ENCODE assay signal across 8 mouse cellular contexts in the genomic region with DNA sequence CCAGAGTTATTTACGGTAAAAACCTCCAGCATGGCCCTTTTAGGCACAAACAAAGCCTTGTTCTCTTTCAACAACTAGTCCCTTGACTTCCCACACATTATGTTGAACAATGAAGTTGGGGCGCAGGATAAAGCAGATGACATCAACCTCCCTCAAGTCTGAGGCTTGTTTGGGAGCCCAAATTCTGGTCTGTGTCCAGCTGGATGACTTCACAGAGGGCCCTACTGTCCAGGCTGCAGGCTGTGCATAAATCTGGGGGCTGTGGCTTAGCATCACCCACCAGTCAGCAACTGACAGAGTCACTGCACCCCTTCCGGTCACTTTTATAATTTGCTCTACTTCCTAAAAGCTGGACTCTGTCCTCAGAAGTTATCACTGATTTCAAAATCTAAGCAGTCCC. TPM values are rescaled to one million over a fixed set of nuclear protein-coding genes. Genes with fewer than 3 reads are reported as not detected.
A peak's percentile ranks its signal among the peaks of the same experiment; 100 is the strongest.
DNase-seq lines count a peak whose midpoint lies in the region; ATAC-seq and TF ChIP-seq lines count a peak whose summit lies in the region.
"Had no signal": no experiment of that assay in that cellular context is flagged by ENCODE, and none has a peak within 500 bp of the region (broad histone marks: within the 10 kb centered on the region; RNA-seq: fewer than 3 reads in every experiment).

No protein-coding gene starts in this region.

- H3K4me3 ChIP-seq in kidney, postnatal 0 days (replicated peaks; ENCODE audit: low read depth, low read length), result no peak overlapping the region
- H3K4me3 ChIP-seq in heart, embryonic 11.5 days (ENCODE audit: low read depth, low read length), result no peak overlapping the region
- H3K4me3 ChIP-seq: limb, embryonic 15.5 days had no signal

- H3K9ac ChIP-seq in kidney, postnatal 0 days (ENCODE audit: low read depth, low read length), result no peak overlapping the region
- H3K9ac ChIP-seq in heart, embryonic 11.5 days (ENCODE audit: low read depth, low read length), result no peak overlapping the region
- H3K9ac ChIP-seq: limb, embryonic 15.5 days had no signal

- intact Hi-C loops in left cerebral cortex, postnatal 14 days (cut with DNase I), result no loop called here

- H3K4me2 ChIP-seq in kidney, postnatal 0 days (ENCODE audit: low read length), result no peak overlapping the region
- no peak overlapping the region for H3K4me2 ChIP-seq in heart, embryonic 11.5 days
- H3K4me2 ChIP-seq: limb, embryonic 15.5 days had no signal

- H3K36me3 ChIP-seq in kidney, postnatal 0 days (ENCODE audit: insufficient read depth, low read length), result no peaks in the 10 kb centered on the region
- H3K36me3 ChIP-seq in heart, embryonic 11.5 days (ENCODE audit: control insufficient read depth, insufficient read depth, low read length), result 0 out of 2 replicates have a peak, but pooled peaks cover 4% of the 10 kb centered on the region

- H3K9me3 ChIP-seq in kidney, postnatal 0 days (replicated peaks; ENCODE audit: low read length), result no peaks in the 10 kb centered on the region
- H3K9me3 ChIP-seq in heart, embryonic 11.5 days (replicated peaks; ENCODE audit: control insufficient read depth, low read length), result no peaks in the 10 kb centered on the region
- H3K9me3 ChIP-seq: limb, embryonic 15.5 days had no signal

- H3K27ac ChIP-seq in kidney, postnatal 0 days, result peak overlapping the region; percentile 60
- H3K27ac ChIP-seq in heart, embryonic 11.5 days (ENCODE audit: low read depth, low read length), result peak overlapping the region; percentile 50; the same call in 1 of the 2 replicates
- H3K27ac ChIP-seq: limb, embryonic 15.5 days had no signal

- WGBS in kidney, postnatal 0 days, result 46% methylated on average over 3 of the region's 3 CpGs
- WGBS in heart, embryonic 11.5 days (ENCODE audit: insufficient replicate concordance), result 89% methylated on average over 3 of the region's 3 CpGs

- peaks cover 8% of the 10 kb centered on the region for H3K4me1 ChIP-seq in kidney, postnatal 0 days (replicated peaks; ENCODE audit: insufficient read depth, low read length)
- peaks cover 9% of the 10 kb centered on the region for H3K4me1 ChIP-seq in heart, embryonic 11.5 days (ENCODE audit: control insufficient read depth, insufficient read depth, low read length)

- peak; percentile 67 for DNase-seq in kidney, postnatal 0 days (ENCODE audit: low spot score)
- no peak for DNase-seq in kidney, adult 9 months
- DNase-seq in cerebellum, adult 9-11 months, result peak; percentile 57
- peak; percentile 21 to 38 for DNase-seq in left cerebral cortex, postnatal 14 days (ENCODE audit: low spot score in 2 of 2)
- no peak for DNase-seq in ovary, postnatal 10 days (ENCODE audit: low spot score)
- DNase-seq in ovary, adult 18-20 months (ENCODE audit: low spot score), result no peak

- H3K27me3 ChIP-seq in kidney, postnatal 0 days (ENCODE audit: insufficient read depth, low read length), result no peaks in the 10 kb centered on the region
- H3K27me3 ChIP-seq in heart, embryonic 11.5 days (ENCODE audit: control insufficient read depth, insufficient read depth, low read length), result no peaks in the 10 kb centered on the region
- H3K27me3 ChIP-seq: limb, embryonic 15.5 days had no signal

- ATAC-seq in kidney, postnatal 0 days (replicated peaks; ENCODE audit: low FRiP score, low read depth), result no peak
- ATAC-seq in heart, embryonic 11.5 days (replicated peaks; ENCODE audit: insufficient number of reproducible peaks, low FRiP score, low TSS enrichment), result no peak

- no peak for TF ChIP-seq CTCF in kidney, postnatal 0 days (IDR thresholded peaks at IDR 0.05; ENCODE audit: low read depth)

RNA-seq across cellular contexts. Expression of gene Tmed10, which starts 8.4 kb away (rescaled TPM):
- polyA plus RNA-seq in kidney, postnatal 0 days (2015; fragmentation: Nextera tagmentation; extraction: Ambion mirVana), result 357 and 372 TPM in 2 replicates
- 330 and 334 TPM in 2 replicates for polyA plus RNA-seq in heart, embryonic 11.5 days (2014; fragmentation: Nextera tagmentation; extraction: Ambion mirVana)
- 100 to 1,000 TPM; 157 to 161 TPM for total RNA-seq in left cerebral cortex, postnatal 14 days (2021)

RNA-seq across cellular contexts. Expression of gene Nek9, which starts 27.1 kb away (rescaled TPM):
- polyA plus RNA-seq in kidney, postnatal 0 days (2015; fragmentation: Nextera tagmentation; extraction: Ambion mirVana), result 15.5 and 16.4 TPM in 2 replicates
- 10.5 and 15.6 TPM in 2 replicates for polyA plus RNA-seq in heart, embryonic 11.5 days (2014; fragmentation: Nextera tagmentation; extraction: Ambion mirVana)
- total RNA-seq in left cerebral cortex, postnatal 14 days (2021), result 10 to 100 TPM; 25.1 to 26.4 TPM

Comparison
In these comparisons a context has a peak if more than half of its experiments do, and no peak if none do; other contexts are left out.
1. DNase-seq: peak in kidney, postnatal 0 days (single experiment), cerebellum, adult 9-11 months (single experiment) and left cerebral cortex, postnatal 14 days (2 of 2); none in kidney, adult 9 months (single experiment), ovary, postnatal 10 days (single experiment) and ovary, adult 18-20 months (single experiment).